Mouse (Mus musculus) ES-Bruce4 (cell line): ENCODE measurements at regions not wholly inside any gene's neighbourhood (a gene's known extent, or its start where the extent isn't known, plus 50 kb on each side); places are given as distances from the start of the nearest gene placed in this dataset.
"Not testable (repeated sequence)": the region's sequence is repeated elsewhere in the genome, so short reads cannot be mapped to it uniquely, and the experiment has no call there.

Experiments used
- CTCF ChIP-seq: IDR thresholded peaks from one replicate; pipeline ENCODE4 v1.8.1; 2011; ENCODE audit warnings: low read depth, low read length
- POLR2A ChIP-seq: IDR thresholded peaks from one replicate; pipeline ENCODE4 v1.8.1; 2011; ENCODE audit warnings: low read length; ENCODE audit not compliant: insufficient read depth

DNA sequence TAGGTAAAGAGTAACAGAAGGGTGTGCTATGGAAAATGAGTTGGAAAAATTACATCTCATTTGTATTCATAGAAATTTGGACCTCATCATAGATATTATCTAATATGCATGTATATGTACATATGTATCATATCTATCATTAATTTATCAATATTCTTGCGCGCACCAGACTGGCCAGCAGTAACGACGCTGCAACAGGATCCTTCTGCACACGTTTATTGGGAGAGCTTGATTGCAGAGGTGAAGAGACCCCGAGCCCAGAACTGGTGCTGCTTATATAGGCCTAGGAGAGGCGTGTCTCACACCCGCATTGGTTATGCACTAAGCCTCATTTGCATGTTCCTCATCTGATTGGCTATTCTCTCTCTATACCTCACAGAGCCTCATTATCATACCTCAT lies 83.8 kb upstream of the Abca1 start:
- not testable (repeated sequence) for TF ChIP-seq POLR2A, CTCF
